Mouse (Mus musculus): Measurements from ENCODE around the gene Mdm2.

DNA sequence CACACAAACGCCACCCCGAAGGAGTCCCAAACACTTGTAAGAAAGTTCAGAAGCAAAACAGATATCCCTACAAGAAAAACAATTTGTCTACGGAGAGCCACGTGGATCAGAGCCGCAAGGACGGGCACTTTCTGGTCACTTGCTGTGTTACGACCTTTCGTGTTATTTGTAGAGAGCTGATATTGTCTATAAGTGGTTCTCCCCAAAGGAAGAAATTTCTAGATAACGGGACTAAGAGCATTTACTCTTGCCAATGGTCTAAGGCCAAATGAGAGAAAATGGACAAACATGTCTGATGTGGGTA is 26.9 kb downstream of the Mdm2 start:
- TF ChIP-seq CTCF (IDR thresholded peaks at IDR 0.05; ENCODE audit: low read depth) (no peak), EP300 (IDR thresholded peaks at IDR 0.05; ENCODE audit: low read depth) (no peak)
